Mouse (Mus musculus): ENCODE measurements at regions not wholly inside any gene's neighbourhood (a gene's known extent, or its start where the extent isn't known, plus 50 kb on each side); places are given as distances from the start of the nearest gene placed in this dataset.
A peak's percentile ranks its signal among the peaks of the same experiment; 100 is the strongest.
"Not testable (repeated sequence)": the region's sequence is repeated elsewhere in the genome, so short reads cannot be mapped to it uniquely, and the experiment has no call there.

GRCm38 (mm10) chr8:19588715-19589114 lies 93.8 kb downstream of the Defb7 start:
- DNase-seq (ENCODE audit: low spot score in 2 of 2): no peak

GRCm38 (mm10) chr8:19601542-19601941 lies 106.6 kb downstream of the Defb7 start:
- DNase-seq (ENCODE audit: low spot score in 2 of 2): not testable (repeated sequence)

DNA sequence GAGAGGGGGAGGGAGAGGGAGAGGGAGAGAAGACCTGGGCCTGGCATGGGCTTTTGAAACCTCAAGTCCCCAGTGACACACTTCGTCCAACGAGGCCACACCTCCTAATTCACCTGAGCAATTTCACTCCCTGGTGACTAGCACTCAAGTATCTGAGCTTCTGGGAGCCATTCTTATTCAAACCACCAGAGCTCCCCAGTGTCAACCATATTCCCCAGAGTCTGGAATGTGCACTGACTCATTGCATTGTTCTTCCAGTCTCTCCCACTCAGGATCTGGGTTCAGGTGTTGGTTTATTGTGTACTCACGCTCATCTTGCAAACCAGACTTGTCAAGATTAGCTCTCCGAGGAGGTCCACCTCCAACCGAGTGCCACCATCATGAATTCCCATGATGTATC lies 111.7 kb downstream of the Defb7 start:
- DNase-seq (ENCODE audit: low spot score in 2 of 2): no peak

DNA sequence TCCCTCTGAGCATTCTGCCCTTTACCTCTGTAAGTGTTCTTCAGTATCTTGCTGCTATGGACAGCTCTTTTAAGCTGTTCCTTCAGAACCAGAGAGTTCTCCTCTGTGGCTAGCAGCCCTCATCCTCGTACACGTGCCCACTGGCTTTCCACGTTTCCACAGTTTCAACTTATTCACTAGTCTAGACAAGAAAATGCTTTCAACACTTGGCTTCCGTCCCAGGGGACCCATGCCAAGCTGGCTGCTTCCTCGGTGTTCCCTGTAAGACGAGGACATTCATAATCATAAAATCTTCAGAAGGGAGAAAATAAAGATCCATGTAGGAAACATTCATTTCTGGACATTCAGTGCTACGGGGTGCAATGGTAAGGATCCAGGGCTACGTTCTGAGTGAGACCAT lies 101.9 kb upstream of the 4930467E23Rik start:
- peak; percentile 9 to 16 for DNase-seq (ENCODE audit: low spot score in 2 of 2)

DNA sequence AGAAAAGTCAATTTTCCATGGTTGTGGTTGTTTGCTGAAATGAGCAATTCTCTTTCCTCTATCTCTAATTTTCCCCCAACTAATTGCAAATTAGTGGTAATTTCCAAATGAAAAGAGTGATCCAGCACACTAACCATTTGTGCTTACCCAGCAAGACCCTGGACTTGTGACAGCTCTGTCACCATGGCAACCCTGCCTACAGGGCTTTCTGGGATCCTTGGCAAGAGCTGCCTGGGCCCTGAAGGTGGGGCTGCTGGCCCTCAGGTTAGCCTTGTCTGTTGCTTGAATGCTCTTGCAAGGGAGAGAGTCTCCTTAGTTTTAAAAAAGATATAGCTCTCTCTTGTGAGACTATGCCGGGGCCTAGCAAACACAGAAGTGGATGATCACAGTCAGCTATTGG lies 80.8 kb upstream of the 4930467E23Rik start:
- not testable (repeated sequence) for DNase-seq (ENCODE audit: low spot score in 2 of 2)

Measured in frontal cortex, postnatal 10 days (tissue).